ENCODE assay signal across 7 mouse cellular contexts in genomic region chr3:84040476-84041082, GRCm38 (mm10). TPM values are rescaled to one million over a fixed set of nuclear protein-coding genes. Genes with fewer than 3 reads are reported as not detected.
DNase-seq lines count a peak whose midpoint lies in the region; ATAC-seq and TF ChIP-seq lines count a peak whose summit lies in the region.

No protein-coding gene starts in this region.

- no peak for DNase-seq in testis, postnatal 10 days (ENCODE audit: low spot score)
- peak; percentile 73 for DNase-seq in brain, adult 2 months (ENCODE audit: low read depth, low spot score)
- DNase-seq in forelimb bud, embryonic 11.5 days (ENCODE audit: low read depth, low spot score), result peak; percentile 71
- peak; percentile 73 for DNase-seq in lung, postnatal 0 days (ENCODE audit: low spot score)
- peak; percentile 36 for DNase-seq in right cerebral cortex, postnatal 25 days

- H3K9me3 ChIP-seq in intestine, embryonic 15.5 days, result no peaks in the 10 kb centered on the region
- no peaks in the 10 kb centered on the region for H3K9me3 ChIP-seq in lung, postnatal 0 days (ENCODE audit: low read length)

- H3K27ac ChIP-seq in testis, adult 2 months (ENCODE audit: control insufficient read depth, insufficient read depth, low read depth, low read length), result peak overlapping the region; percentile 57; the same call in 1 of the 2 replicates
- peak overlapping the region; percentile 91 for H3K27ac ChIP-seq in intestine, embryonic 15.5 days
- H3K27ac ChIP-seq in lung, postnatal 0 days (ENCODE audit: low read length), result peak overlapping the region; percentile 90

- H3K9ac ChIP-seq in intestine, embryonic 15.5 days, result peak overlapping the region; percentile 52
- H3K9ac ChIP-seq in lung, postnatal 0 days (replicated peaks; ENCODE audit: low read depth), result peak overlapping the region; percentile 48

- H3K4me2 ChIP-seq in intestine, embryonic 15.5 days (replicated peaks), result peak overlapping the region; percentile 94
- peak overlapping the region; percentile 96 for H3K4me2 ChIP-seq in lung, postnatal 0 days (replicated peaks; ENCODE audit: low read depth, low read length)

- H3K27me3 ChIP-seq in testis, adult 2 months (ENCODE audit: control insufficient read depth, insufficient read depth, low read length), result no peaks in the 10 kb centered on the region
- H3K27me3 ChIP-seq in intestine, embryonic 15.5 days (replicated peaks), result no peaks in the 10 kb centered on the region
- no peaks in the 10 kb centered on the region for H3K27me3 ChIP-seq in lung, postnatal 0 days (replicated peaks; ENCODE audit: insufficient read depth, low read length)

- peak; percentile 77 for ATAC-seq in intestine, embryonic 15.5 days
- ATAC-seq in lung, postnatal 0 days, result peak; percentile 55

- no peaks in the 10 kb centered on the region for H3K36me3 ChIP-seq in testis, adult 2 months (ENCODE audit: control insufficient read depth, insufficient read depth, low read length)
- no peaks in the 10 kb centered on the region for H3K36me3 ChIP-seq in intestine, embryonic 15.5 days
- H3K36me3 ChIP-seq in lung, postnatal 0 days (ENCODE audit: insufficient read depth, low read length), result no peaks in the 10 kb centered on the region

- no peak for TF ChIP-seq CTCF in testis, adult 2 months (IDR thresholded peaks at IDR 0.05; ENCODE audit: control insufficient read depth, insufficient read depth, insufficient replicate concordance, low read depth, low read length)
- TF ChIP-seq CTCF in lung, postnatal 0 days (IDR thresholded peaks at IDR 0.05), result peak; percentile 47; the same call in 1 of the 2 replicates

- H3K4me1 ChIP-seq in testis, adult 2 months (ENCODE audit: control insufficient read depth, insufficient read depth, low read length), result peaks cover 13% of the 10 kb centered on the region
- H3K4me1 ChIP-seq in intestine, embryonic 15.5 days (replicated peaks), result peaks cover 12% of the 10 kb centered on the region
- peaks cover 14% of the 10 kb centered on the region; the same call in 1 of the 2 replicates for H3K4me1 ChIP-seq in lung, postnatal 0 days (ENCODE audit: insufficient read depth, low read depth, low read length)

- H3K4me3 ChIP-seq in testis, adult 2 months (ENCODE audit: control insufficient read depth, low read depth, low read length), result peak overlapping the region; percentile 90
- H3K4me3 ChIP-seq in intestine, embryonic 15.5 days (replicated peaks), result peak overlapping the region; percentile 96
- peak overlapping the region; percentile 95 for H3K4me3 ChIP-seq in lung, postnatal 0 days (ENCODE audit: low read depth, low read length)

- under 1% methylated on average over 23 of the region's 23 CpGs for WGBS in intestine, embryonic 15.5 days
- 2% methylated on average over 23 of the region's 23 CpGs for WGBS in lung, postnatal 0 days

- TF ChIP-seq POLR2A in testis, adult 2 months (IDR thresholded peaks at IDR 0.05; ENCODE audit: control insufficient read depth, low read depth, low read length), result no peak

- TF ChIP-seq EP300 in lung, postnatal 0 days (IDR thresholded peaks at IDR 0.05), result no peak

RNA-seq across cellular contexts. Expression of gene Tmem131l, which starts 0.6 kb away (rescaled TPM):
- 58.1 and 64.6 TPM in 2 replicates for polyA plus RNA-seq in testis, adult 2 months (2012; rRNA removed)
- 26.1 and 32.0 TPM in 2 replicates for polyA plus RNA-seq in intestine, embryonic 15.5 days (2015; fragmentation: Nextera tagmentation; extraction: Ambion mirVana)
- polyA plus RNA-seq in lung, postnatal 0 days (2015; fragmentation: Nextera tagmentation; extraction: Ambion mirVana), result 18.4 and 21.3 TPM in 2 replicates
